Mouse (Mus musculus) C2C12 (cell line): ENCODE results near the gene Srd5a3. TPM values are rescaled to one million over a fixed set of nuclear protein-coding genes. Genes with fewer than 3 reads are reported as not detected.

Experiments used
- H3K27me3 ChIP-seq: one replicate; pipeline ENCODE4 v1.6.1; 2011; ENCODE audit not compliant: control insufficient read depth, insufficient read depth, insufficient read length
- H3K36me3 ChIP-seq: one replicate; pipeline ENCODE4 v1.6.1; 2011; ENCODE audit not compliant: control insufficient read depth, insufficient read depth
- H3K4me3 ChIP-seq: one replicate; pipeline ENCODE4 v1.5.1; 2011; ENCODE audit warnings: mild to moderate bottlenecking, control low read depth; ENCODE audit not compliant: poor library complexity, insufficient read depth, severe bottlenecking
- H3K79me2 ChIP-seq: one replicate; pipeline ENCODE4 v1.6.1; 2011; ENCODE audit not compliant: control insufficient read depth, insufficient read depth
- H3K79me3 ChIP-seq: one replicate; pipeline ENCODE4 v1.6.1; 2011; ENCODE audit warnings: low read depth, control low read depth
- H3ac ChIP-seq: one replicate; pipeline ENCODE3; 2011; ENCODE audit warnings: low read depth; ENCODE audit not compliant: control insufficient read depth, insufficient read length
- CTCF ChIP-seq: IDR thresholded peaks from one replicate; pipeline ENCODE4 v1.5.1; 2011; ENCODE audit not compliant: control insufficient read depth, insufficient read depth, insufficient read length
- FOSL1 ChIP-seq: IDR thresholded peaks from one replicate; pipeline ENCODE4 v1.8.0; 2011; ENCODE audit warnings: mild to moderate bottlenecking, low read length; ENCODE audit not compliant: poor library complexity, insufficient read depth, severe bottlenecking
- MAX ChIP-seq: IDR thresholded peaks from one replicate; pipeline ENCODE4 v1.6.1; 2011; ENCODE audit warnings: mild to moderate bottlenecking, control low read depth
- MYOG ChIP-seq: IDR thresholded peaks from one replicate; pipeline ENCODE4 v1.6.1; 2011; ENCODE audit not compliant: control insufficient read depth, insufficient read length; ENCODE audit errors: extremely low read depth
- polyA plus RNA-seq: library from polyadenylated mRNA; unstranded; fragments of >200 nt; fragmentation: generic; extraction: Trizol; gene quantifications from one replicate; pipeline ENCODE4 v1.2.1, GENCODE M21; 2012; ENCODE audit warnings: missing spikeins

The Srd5a3 gene
- polyA plus RNA-seq, 1 experiment: 20.3 TPM

- H3ac ChIP-seq: no peak overlapping the region
- peaks cover 28% of the 10 kb centered on the region for H3K79me2 ChIP-seq
- H3K4me3 ChIP-seq: no peak overlapping the region
- TF ChIP-seq CTCF (no peak), FOSL1 (no peak), MAX (no peak), MYOG (no peak)
- no peaks in the 10 kb centered on the region for H3K27me3 ChIP-seq
- H3K36me3 ChIP-seq: peaks cover 80% of the 10 kb centered on the region
- H3K79me3 ChIP-seq: peaks cover 2% of the 10 kb centered on the region
Observed at GRCm38 (mm10) chr5:76203171-76203570, 63.1 kb downstream of the Srd5a3 start.

Other genes with a start within 250 kb of the Srd5a3 start
- under 0.01 TPM for gene Kdr, start 161.8 kb upstream of the Srd5a3 start, polyA plus RNA-seq
- 36.3 TPM for gene Tmem165, start 43.6 kb downstream of the Srd5a3 start, polyA plus RNA-seq
- 5.7 TPM for gene Clock, start 164.5 kb downstream of the Srd5a3 start, polyA plus RNA-seq
- not detected for gene Pdcl2, start 190.9 kb downstream of the Srd5a3 start, polyA plus RNA-seq
- gene Nmu, start 223.5 kb downstream of the Srd5a3 start, polyA plus RNA-seq: 0.23 TPM